Mouse (Mus musculus) testis, adult 2 months (tissue): ENCODE results near the gene Il20ra.

Experiments
- CTCF ChIP-seq: fragments of 200-500 bp; IDR thresholded peaks from 2 replicates; pipeline ENCODE4 v1.5.1; 2012; ENCODE audit warnings: low read depth, mild to moderate bottlenecking, inconsistent platforms, low read length, moderate library complexity; ENCODE audit not compliant: control insufficient read depth, insufficient read depth, insufficient replicate concordance
- POLR2A ChIP-seq: fragments of 200-500 bp; IDR thresholded peaks from 2 replicates; pipeline ENCODE4 v1.6.1; 2012; ENCODE audit warnings: low read depth, mild to moderate bottlenecking, inconsistent platforms, low read length, moderate library complexity; ENCODE audit not compliant: control insufficient read depth

DNA sequence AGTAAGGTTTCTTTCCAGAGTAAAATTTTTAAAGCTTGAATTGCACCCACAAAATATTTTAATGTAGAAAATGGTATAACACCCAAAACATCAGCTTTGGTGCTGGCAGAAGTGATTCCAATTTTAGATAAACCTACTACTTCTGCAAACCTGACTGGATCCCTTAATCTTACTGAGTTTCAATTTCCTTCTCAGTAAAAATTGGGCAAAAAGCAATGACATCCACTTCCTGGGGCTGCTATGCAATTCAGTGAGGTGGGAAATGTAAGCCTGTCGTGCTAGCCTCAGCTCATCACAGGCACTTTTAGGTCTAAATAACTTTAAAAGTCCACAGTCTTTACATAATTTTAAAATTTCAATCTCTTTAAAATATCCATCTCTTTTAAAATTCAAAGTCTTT lies 33.8 kb downstream of the Il20ra start:
- TF ChIP-seq POLR2A (no peak), CTCF (no peak)
